Mouse (Mus musculus) cerebellum, postnatal 36 days (tissue): ENCODE data around the gene Nckap1.

Experiments used
- DNase-seq, 2 experiments: peaks; one replicate each; pipeline ENCODE4 v3.0.0; 2021 to 2022; ENCODE audit warnings: mixed read lengths in 2 of 2

Gene Nckap1

DNA sequence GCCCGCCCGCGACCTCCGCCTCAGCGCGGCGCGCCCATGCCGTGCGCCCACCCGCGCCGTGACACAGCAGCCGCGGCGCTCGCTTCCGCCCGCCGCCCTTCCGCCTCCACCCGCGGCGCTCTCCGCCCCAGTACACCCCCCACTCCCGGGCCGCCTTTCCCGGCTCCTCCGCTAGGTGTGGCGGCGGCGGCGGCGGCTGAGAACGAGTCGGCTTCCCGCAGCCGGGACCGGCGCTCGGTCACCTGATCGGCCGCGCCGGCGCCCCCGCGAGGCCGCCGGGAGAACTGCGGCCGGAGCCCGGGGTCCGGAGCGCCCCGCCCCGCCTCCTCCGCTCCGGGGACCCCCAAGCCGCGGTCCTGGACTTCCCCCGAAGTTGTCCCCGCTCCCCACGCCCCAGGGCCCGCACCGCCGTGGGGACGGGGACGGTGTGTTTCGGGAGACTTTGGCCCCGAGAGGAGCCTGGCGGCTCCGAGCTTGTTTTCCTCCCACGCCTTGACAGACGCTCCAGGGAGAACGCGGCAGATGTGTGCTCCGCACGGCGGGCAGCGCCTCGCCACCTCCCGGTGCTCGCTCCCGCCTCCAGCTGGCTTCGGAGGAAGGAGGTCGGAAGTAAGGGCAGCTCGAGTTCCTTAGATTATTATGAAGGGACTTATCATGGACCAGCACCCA, at the start of gene Nckap1:
TSS of gene Nckap1 (minus strand) at position 338 of the 669 bp plus-strand sequence.
- peak; percentile 87 to 91 for DNase-seq

DNA sequence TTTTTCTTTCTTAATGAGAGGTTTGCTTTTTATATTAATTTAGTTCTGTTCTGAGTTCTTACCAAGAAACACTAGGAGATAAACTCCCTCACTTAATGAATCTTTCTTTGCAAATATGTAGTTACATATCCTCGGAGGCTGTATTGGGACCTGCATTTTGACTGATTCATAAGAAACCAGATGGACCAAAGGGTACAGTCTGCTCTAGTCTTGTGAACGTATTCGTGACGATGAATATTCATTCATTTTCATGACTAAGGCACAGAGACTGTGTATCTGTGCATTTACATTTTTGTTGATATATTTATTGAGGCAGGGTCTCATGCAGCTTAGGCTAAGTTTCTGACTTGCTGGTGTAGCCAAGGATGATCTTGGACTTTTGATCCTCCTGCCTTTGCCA, 43.3 kb upstream of the Nckap1 start:
- no peak for DNase-seq

- DNase-seq: no peak
Observed at GRCm38 (mm10) chr2:80621921-80622320, 40.7 kb upstream of the Nckap1 start.

DNA sequence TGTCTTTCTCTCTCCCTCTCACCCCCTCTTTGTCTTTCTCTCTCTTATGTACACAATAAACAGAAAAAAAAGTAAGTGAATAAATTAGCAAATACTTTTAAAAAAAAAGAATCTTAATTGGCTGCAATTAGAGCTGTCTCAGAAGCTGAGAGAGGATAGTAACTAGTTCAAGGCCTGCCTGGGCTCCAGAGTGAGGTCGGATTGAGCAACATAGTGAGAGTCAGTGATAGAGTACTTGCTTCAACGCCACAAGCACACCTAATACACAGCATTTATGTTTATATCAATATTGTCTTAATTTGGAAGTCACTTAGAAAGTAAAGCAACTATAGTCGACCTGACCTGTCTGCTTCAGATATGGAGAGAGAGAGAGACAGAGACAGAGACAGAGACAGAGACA, 37.8 kb upstream of the Nckap1 start:
- DNase-seq: no peak

GRCm38 (mm10) chr2:80616854-80617737, 35.9 kb upstream of the Nckap1 start, which contains the start of the genes Dusp19 and Nup35:
Gene Dusp19, plus strand, starts transcription at chr2:80617045.
Gene Nup35, plus strand, starts transcription at chr2:80617236.
- peak; percentile 94 to 99 for DNase-seq

- no peak for DNase-seq
Observed at GRCm38 (mm10) chr2:80612796-80613195, 31.6 kb upstream of the Nckap1 start.

DNA sequence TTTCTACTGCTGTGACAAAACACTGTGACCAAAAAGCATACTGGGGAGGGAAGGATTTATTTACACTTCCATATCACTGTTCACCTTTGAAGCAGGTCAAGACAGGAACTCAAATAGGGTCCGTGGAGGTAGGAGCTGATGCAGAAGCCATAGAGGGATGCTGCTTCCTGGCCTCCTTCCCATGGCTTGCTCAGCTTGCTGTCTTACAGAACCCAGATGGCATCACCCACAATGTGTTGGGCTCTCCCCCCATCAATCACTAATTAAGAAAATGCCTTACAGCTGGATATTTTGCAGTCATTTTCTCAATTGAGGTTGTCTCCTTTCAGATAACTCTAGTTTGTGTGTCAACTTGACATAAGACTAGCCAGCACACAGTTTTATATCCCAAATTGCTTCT, 31.1 kb upstream of the Nckap1 start:
- DNase-seq: no peak

DNA sequence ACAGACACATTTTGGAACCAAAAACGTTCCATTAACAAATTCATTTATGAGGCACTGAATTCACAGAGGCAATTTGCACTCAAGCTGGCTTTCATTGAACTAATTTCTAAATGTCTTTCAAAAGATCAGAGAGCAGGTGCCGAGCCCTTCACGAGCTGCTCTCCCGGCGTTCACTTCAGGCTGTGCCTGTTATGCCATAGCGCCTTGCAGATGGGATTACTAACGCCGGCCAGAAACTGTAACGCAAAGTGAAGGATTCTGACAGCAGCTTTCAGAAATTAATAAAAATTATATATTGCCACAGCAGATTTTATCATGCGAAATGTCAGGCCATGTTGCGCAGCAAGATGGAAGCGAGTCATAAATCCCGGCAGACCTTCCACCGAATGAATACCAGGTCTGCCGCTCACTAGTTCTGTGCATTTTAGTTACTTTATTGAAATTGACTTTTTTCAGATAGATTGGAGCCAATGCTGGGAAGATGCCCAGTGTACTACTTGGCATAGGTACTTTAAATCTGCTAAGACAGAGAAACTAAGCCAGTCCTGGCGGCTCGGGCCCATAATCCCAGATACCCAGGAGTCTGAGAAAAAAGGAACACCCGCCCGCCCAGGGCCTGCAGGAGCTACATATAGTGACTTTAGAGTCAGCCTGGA, 22.7 kb upstream of the Nckap1 start:
- DNase-seq: peak; percentile 15 to 25

GRCm38 (mm10) chr2:80602756-80603155, 21.6 kb upstream of the Nckap1 start:
- DNase-seq: no peak

DNA sequence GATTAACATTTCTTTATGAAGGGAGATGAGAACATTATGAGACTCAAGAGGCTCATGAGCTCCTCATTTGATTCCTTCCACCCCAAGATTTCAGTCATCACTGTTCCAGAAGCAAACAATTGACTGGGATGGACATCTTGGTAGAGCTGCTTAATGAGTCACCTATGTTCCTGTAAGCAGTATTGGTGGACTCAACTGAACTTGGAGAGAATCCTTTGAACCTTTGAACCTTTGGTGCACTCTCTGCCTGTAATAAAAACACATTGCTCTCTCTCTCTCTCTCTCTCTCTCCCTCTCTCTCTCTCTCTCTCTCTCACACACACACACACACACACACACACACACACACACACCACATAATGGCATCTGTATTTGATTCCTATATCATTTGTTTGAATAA, 19.4 kb upstream of the Nckap1 start:
- DNase-seq: no peak

- DNase-seq: no peak
Observed at GRCm38 (mm10) chr2:80599850-80600249, 18.7 kb upstream of the Nckap1 start.

GRCm38 (mm10) chr2:80596960-80597359, 15.8 kb upstream of the Nckap1 start:
- no peak for DNase-seq

DNA sequence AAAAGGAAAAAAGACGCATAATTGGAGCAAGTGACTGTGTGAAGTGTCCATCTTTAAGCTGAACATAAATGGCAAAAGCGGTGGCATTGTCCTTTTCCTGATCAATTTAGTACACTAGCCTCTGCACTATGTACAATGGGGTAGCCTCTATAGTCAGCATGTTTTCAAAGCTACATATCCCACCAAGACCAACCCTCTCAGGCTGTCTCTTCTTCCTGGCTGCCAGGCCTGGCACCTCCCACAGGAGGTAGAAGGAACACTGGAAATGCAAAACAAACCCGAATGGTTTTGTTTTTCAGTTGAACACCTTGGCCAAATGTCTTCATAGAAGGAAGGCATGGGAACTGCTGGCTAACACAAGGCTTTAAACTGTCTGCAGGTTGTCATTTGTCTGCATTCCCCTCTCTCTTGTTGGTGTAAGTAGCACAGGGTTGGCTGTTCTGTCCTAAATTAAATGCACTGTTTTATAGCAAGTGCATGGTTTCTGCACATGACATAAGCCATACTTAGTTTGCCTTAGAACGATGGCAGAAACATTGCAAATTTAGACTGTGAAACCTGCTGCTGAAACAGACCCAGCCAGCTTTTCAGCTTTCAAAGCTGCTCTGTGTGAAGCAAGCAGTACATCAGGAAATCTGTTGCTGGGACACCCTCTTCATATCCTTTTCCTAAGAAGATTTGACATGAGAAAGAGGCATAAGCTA, 13.2 kb upstream of the Nckap1 start:
- DNase-seq: no peak

GRCm38 (mm10) chr2:80582356-80582755, 1.2 kb upstream of the Nckap1 start:
- DNase-seq: no peak

- peak; percentile 55 to 63 for DNase-seq
Observed at GRCm38 (mm10) chr2:80580311-80580961, 744 bp downstream of the Nckap1 start.

DNA sequence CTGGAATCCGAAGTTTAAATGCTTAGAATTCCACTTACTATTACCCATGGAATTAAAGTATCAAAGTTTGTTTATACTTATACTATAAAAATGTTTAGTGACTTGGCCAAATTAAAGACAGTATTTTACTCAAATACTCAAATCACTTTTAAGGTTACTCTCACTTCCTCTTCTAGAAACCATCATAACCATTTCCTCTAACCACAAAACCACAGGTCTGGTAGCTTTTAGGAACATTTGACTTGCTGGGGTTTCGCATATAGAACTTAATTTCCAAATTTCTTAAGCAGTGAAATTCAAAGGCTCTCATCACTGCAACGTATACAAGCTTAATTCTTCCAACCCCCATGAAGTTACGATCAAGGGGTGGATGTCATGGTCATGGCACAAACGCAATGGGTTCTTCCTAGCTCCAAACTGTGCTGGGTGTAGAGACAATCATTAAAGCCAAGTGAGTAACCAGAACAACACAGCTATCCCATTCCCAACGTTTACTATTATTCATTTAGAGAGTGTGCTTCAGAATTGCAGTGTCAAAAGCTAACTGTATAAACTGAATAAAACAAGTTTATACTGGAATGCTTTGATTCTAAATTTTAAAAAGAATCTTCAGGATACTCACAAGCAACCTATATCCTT, 1.8 kb downstream of the Nckap1 start:
- DNase-seq: no peak

DNA sequence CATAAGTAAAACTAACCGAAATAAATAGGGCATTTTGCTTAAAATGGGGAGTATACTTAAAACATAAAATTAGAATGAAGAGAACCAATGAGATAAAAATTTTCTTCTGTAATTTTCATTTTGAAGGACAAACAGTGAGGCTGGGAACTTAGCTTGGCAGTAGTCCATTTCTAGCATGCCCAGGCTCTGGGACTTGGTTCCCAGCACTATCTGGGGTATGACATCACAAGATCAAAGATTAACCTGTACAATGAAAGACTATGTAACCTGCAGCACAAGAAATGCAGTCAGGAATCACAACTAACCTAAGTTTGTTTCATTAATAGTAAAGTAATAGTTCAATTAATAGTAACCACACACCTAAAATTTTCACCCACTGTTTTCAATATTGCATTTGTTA, 3.9 kb downstream of the Nckap1 start:
- no peak for DNase-seq

- DNase-seq: no peak
Observed at GRCm38 (mm10) chr2:80570656-80571055, 10.5 kb downstream of the Nckap1 start.

DNA sequence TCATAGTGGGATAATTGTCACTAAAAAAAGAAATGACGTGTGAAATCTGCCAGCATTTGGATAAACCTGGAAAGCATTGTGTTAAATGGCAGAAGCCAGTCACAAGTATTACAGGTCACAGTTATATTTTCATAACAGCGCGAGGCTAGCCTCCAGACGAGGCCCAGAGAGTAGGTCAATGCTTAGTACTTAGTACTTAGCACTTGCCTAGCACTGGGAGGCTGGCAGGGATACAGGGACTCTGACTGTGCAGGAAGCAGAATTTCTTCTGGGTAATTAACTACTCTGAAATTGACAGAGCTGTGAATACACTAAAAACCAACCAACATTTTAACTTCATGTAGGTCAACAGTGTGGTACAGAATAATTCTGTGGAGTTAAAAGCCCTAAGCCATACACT, 13.8 kb downstream of the Nckap1 start:
- DNase-seq: peak; percentile 35 to 40

DNA sequence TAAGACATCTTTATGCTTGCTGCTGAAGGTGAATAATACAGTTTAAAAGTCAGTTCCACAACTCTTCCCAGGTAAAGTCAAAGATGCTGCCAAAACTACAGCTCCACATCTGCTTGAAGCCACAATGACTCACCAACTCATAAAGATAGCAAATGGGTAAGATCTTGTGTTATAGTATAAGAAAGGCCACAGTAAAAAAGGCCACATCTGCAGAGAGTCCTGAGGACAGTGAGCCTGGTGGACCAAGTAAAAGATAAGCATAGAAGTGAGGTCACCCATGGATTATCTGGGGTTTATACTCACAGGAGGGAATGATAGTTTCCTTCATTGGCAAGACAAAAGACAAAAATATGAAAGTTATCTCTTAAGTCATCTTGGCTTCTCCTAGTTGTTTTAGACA, 18.9 kb downstream of the Nckap1 start:
- no peak for DNase-seq

DNA sequence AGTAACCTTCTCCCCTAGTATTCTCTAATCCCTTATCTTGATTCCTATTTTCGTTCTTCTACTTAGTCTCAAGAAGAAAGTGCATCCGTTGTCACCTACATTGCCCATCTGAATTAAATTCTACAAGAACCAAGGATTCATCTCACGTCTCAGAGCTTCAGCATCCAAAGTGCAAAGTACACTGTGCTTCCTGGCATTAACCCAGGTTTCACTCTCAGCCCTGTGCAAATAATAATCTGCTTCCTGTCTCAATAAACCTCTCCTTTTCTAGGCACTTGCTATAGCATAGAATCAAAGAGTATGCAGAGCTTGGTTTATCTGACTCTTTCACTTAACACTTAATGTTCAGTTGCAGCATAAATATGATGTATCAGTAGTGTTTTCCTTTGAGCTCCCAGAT, 19.7 kb downstream of the Nckap1 start:
- no peak for DNase-seq

GRCm38 (mm10) chr2:80560773-80561172, 20.4 kb downstream of the Nckap1 start:
- DNase-seq: no peak
